Mouse (Mus musculus) c-Kit-positive CD71-positive TER-119-negative erythroid progenitor cells, embryonic 14.5 days (primary cell): Measurements from ENCODE around the gene Hmg20a.

Source experiments
- DNase-seq: peaks from one replicate; pipeline ENCODE4 v3.0.0-alpha.2; 2013; ENCODE audit warnings: low read depth

Hmg20a gene

DNA sequence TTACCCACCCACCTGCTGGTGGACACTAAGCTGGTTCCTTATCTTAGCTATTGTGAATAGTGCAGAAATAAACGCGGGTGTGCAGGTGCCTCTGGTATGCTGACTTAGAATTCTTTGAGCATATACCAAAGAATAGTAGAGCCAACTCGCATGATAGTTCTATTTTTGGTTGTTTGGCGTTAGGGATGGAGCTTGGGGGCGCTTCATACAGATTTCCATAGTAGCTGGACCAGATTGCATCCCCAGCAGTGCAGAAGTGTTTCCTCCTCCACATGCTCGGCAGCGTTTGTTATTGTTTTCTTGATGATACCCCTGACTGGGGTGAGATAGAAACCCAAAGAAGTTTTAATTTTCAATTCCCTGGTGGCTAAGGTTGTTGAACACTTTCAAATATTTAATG lies 21.3 kb downstream of the Hmg20a start:
- no peak for DNase-seq

GRCm38 (mm10) chr9:56451570-56451969 lies 33.2 kb downstream of the Hmg20a start:
- DNase-seq = no peak

DNA sequence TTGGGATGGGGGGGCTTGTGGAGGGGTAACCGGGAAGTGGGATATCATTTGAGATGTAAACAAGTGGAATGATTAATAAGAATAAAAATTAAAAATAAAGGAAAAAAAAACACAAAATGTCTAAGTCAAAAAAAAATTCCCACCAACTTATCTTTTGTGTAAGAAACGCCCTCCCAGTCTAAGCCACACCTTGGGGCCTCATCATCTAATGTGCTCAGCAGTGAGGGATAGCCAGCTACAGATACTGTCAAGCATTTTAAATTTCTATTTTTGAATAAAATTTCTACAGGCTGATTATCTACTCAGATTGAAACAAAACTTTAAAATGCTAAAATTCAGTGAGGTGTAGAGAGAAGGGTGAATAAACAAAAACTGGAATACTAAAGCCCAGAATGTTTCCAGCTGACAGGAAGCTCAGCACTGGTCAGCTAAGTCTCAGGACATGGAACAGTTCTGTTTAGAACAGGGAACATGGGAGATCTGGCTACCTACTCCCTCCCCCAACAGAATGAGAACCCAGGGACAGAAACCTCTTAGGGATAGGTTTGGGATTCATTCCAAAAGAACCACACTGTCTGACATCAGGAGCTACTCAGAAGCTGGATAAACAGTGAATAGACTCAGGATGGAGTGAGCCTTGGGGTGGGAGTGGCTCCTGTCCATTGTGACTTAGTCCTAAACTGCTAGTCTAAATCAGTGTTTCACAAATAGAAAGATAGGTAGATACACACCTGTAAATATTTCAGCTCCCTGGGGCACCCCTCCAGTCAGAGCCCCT lies 34.8 kb downstream of the Hmg20a start:
- DNase-seq = peak; percentile 34

GRCm38 (mm10) chr9:56456426-56456825 lies 38.0 kb downstream of the Hmg20a start:
- no peak for DNase-seq

GRCm38 (mm10) chr9:56460987-56461386 lies 42.6 kb downstream of the Hmg20a start:
- DNase-seq = no peak

DNA sequence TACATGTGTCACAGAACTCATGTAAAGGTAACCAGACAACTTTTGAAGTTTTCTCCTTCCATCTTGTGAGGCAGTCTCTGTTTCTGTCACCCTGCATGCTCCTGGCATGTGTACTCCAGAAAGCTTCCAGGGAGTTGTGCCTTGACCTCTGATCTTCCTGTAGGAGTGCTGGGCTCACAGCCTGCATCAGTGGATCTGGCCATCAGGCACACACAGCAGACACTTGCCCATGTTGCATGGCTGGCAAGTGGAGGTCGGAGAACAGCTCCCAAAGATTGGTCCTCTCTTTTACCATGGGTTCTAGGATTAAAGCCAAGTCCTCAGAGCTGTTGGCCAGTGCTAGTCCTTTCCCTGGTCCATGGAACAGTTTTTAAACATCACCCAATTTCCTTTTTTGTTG lies 44.2 kb downstream of the Hmg20a start:
- no peak for DNase-seq

- DNase-seq = no peak
Observed at GRCm38 (mm10) chr9:56463046-56463445, 44.6 kb downstream of the Hmg20a start.

GRCm38 (mm10) chr9:56463686-56464515 lies 45.5 kb downstream of the Hmg20a start:
- no peak for DNase-seq

DNA sequence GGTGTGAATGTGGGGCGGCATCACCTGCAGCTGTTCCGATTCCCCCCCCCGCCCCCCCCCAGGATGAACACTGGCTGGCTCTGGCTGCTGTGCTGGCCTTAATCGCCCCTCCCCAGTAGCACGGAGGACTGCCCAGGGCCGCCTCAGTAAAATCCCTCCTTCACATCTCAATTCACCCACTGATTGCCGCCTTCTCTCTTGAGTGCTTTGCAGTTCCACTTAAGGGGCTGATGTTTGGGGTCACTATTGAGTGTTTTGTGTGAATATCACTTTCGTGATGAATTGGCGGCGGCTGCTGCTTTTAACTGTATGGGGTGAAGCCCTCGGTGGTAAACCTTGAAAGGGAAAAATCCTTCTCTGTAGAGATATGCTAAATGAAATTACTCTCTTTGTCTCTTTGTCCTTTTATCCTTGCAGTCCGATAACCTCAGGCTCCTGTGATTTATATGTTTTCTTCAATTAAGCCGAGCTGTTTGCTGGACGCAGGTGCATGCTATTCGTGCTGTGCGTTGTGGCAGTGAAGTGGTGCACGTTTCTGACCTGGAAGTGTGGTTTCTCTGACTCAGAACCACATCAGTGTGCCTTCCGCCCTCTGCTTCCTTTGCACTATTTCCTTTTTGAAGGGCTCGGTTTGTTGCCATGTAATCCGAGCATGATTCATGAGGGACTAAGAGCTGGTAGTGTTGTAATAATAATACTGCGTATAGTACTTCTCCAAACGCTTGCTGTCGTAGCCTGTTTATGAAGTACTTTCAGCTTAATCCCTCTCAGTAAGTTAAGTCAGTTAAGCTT lies 46.6 kb downstream of the Hmg20a start:
- no peak for DNase-seq

DNA sequence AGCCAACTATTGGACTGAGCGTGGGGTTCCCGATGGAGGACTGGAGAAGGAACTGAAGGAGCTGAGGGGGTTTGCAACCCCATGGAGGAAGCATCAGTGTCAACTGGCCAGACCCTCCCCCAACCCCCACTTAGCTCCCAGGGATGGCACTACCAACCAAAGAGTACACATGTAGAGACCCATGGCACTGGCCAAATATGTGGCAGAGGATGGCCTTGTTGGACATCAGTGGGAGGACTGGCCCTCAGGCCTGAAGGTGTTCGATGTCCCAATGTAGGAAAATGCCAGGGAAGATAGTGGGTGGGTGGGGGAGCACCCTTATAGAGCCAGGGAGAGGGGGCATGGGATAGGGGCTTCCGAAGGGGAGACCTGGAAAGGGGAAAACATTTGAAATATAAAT lies 47.8 kb downstream of the Hmg20a start:
- no peak for DNase-seq

DNA sequence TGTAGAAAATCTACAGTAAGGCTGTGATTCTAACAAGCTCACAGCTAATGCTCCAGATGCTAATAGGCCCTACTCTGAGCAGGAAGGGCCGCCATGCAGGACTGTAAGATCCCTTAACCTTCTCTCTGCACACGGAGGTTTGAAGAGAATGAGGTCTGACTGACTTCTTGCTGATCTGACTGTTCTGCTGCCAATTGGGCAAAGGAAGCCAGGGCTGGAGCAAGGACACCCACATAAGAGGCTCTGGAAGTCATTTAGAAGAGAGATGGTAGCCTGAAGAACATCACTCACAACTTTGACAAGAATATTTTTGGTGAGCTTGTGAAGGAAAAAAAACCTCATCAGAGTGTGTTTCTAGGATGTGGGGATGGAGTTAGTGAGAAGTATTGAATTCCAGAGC lies 51.2 kb downstream of the Hmg20a start:
- DNase-seq = no peak

GRCm38 (mm10) chr9:56470291-56470690 lies 51.9 kb downstream of the Hmg20a start:
- DNase-seq = no peak

DNA sequence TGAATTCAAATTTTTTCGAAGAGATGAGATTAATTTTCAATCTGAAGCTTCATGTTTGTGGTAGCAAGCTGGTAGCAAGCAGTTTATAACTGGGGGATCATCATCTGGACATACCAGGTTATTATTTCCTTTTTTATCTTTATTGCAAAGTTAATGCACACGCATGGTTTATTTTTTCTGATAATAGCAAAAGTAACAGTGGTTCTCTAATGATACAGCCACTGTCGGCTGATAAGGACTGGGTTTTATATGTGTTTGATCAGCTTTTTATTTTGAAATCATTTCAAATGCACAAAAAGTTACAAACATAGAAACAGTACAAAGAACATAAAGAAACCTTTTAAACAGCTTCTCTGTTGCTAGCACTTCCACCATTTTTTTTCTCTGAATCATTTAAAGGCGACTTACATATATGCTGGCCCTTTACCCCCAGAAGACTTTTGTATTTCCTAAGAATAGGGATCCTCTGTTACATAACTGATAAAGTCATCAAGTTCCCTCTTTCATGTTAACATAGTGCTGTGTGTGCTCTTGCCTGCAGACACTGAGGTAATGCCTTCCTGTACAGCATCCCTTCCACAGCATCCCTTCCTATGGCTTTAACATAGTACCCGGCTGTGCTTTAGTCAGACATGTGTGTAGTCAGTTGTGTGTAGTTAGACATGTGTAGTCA lies 60.7 kb downstream of the Hmg20a start:
- no peak for DNase-seq

DNA sequence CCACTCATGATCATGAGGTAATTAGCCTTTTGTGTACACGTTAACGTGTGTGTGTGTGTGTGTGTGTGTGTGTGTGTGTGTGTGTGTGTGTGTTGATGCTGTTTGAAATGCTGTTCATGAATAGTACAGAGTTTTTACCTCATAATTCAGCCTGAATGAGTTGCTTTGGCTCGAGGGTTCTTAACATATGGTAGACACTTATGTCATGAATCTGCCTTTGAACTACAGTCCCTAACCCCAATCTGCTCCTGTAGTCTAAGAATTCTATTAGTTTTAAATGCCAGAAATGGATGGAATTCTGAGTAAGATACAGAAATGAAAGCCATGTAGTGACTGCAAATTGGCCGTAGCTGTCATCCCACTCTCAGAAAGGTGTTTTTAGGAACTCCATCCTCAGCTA lies 64.2 kb downstream of the Hmg20a start:
- no peak for DNase-seq

GRCm38 (mm10) chr9:56485423-56485822 lies 67.0 kb downstream of the Hmg20a start:
- DNase-seq = no peak

GRCm38 (mm10) chr9:56486158-56486557 lies 67.7 kb downstream of the Hmg20a start:
- DNase-seq = no peak

DNA sequence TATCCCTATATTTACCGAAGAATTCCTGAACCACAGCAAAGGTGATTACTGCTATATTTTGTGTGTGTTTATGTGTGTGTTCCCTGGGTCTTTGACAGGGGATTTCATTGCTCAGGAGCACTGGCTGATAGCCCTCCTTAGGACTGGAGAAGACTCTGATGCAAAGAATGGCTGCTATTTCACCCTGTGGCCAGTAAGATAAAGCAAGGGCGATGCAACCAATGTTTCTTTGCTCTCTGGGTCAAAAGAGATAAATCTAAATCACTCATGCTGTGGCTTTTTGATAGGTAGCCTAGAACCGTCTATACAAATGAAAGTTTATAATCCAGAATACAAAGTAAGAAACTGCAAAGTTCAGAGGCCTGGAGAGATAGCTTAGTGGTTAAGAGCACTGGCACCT lies 69.2 kb downstream of the Hmg20a start:
- DNase-seq = peak; percentile 30

DNA sequence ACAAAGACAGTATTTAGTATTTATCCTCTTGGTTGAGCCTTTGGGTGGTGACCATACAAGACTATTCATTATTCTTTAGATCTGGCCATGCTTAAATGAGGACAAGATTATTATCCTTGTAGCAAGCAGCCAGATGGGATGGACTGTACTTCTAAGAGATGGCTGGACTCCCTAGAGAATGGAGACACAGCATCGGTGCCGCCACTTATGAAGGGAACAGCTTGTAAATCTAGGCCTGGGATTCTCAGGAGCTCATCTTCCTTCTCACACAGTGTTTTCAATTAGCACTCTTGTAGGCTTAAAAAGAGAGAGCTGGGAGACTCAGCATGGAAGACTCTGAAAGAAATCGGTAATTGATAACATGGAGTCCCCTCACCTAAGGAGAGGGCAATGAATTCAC lies 74.0 kb downstream of the Hmg20a start:
- no peak for DNase-seq

DNA sequence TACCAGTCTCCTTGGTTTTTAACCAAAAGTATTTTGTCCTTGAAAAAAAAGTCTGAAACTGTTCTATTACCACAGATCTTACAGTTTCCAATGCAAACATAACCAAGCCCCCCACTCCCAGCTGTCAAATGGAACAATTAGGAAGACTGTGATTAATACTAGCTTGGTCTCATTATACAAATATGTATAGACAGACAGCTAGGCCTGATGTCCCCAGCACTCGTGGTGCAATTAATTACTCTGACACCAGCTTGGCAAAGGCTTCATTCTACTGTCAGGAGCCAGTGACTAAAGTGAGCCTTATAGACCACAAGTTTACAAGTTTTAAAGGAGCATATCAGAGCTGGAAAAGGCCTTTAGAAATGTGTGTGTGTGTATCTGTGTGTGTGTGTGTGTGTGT lies 74.5 kb downstream of the Hmg20a start:
- no peak for DNase-seq

DNA sequence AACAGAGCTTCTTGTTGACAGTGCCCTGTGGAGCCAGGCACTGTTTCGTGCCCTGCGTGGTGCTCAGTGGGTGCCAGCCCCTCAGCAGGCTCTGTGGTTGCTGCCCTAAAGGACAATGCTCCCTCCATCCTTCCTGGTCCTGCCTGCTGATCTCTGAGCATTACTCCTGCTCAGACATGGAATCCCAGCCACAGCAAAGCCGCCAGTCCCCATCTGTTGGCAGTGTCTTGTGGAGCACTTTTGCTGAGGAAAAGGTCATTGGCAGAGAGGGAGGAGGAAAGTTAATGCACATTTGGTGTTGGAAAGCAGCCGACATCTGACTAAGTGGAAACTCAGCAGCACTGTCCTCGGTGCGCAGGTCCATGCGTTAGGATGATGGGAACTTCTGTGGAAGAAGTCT lies 76.7 kb downstream of the Hmg20a start:
- no peak for DNase-seq

DNA sequence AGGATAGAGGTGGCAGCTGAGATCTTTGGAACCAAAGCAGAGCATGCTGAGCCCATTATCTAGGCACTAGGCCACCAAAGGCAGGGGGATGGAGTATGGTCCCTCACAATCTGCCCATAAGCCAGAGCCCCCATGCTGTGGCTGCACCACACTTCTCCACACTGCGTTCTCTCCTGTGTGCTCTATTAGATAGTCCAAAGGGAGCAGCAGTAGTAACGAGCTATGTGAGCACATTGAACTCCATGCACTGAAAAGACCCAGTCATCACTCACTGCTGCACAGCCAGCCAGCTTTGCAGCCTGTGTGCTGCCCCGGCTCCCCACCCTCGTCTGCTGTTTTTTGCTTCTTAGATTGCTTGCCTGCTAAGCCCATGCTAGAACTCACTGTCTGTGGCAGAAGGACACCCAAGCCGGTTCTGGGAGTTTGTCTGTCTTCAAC lies 77.4 kb downstream of the Hmg20a start:
- DNase-seq = no peak

- DNase-seq = no peak
Observed at GRCm38 (mm10) chr9:56496567-56496966, 78.2 kb downstream of the Hmg20a start.
